Mouse (Mus musculus) liver (tissue): ENCODE results near the gene Eif5a.
A peak's percentile ranks its signal among the peaks of the same experiment; 100 is the strongest.

Experiments
- DNase-seq: peaks from one replicate; pipeline ENCODE4 v3.0.0-alpha.2; 2020; ENCODE audit warnings: mixed read lengths

Gene Eif5a

DNA sequence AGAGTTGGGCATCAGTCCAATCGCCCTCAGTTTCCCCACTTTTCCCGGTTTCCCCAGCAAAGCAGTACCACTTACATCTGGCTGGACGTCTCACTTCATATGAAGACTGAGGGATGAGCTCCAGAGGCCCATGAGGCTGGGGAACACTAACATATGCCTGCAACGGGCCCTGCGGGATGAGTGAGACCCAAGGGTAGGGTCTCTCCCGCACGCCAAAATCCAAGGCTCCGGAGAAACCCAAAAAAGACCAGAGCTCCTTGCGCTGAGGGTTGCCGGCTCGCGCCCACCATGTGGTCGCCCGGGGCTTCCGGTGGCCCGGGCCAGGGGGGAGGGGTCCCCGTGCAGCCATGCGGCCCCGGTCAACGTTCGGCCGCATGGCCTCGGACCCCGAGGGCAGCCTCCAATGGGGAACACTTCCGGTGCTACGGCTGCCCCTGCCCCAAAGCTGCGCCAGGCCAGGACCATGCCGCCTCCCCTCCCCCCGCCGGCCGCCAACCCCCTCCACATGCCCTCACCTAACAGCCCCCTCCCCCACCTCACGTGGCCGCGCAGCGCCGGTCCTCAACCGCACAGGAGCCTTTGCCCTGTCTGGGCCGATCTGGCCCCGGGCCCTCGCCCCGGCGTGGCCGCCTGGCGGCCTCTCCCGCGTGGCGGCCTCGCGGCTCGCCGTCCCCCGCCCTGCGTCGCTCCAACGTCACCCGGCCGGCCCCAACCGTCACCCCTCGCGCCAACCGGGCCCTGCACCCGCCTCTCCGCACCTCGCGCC is 1.3 kb downstream of the Eif5a start:
- DNase-seq, result peak; percentile 66

DNA sequence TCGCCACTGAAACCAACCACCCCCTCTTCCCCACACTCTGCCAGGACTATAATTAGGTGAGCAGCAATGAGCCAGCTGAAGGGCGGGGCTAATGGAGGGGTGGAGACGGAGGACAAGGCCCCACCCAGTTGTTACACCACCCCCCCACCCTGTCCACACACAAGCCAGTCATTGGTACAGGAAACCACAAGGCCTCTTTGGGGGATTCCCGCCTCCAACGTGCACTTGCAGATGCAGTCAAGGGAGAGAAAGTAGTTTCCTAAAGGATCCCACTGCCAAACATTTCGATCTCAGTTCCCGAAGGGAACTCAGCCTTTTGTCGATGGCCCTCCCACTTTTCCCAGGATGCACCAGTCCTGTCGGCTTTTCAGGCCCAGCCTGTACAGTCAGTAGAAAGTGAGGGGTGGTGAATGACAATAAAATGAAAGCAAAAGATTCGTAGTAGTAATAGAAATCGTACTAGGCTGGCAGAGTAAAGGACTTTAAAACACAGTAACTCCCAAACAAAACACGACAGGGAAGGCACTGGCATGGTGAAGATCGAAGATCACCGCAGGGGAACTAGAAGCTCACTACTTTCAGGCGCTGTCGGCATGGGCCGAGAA is 2.0 kb downstream of the Eif5a start:
- DNase-seq, result peak; percentile 96

DNA sequence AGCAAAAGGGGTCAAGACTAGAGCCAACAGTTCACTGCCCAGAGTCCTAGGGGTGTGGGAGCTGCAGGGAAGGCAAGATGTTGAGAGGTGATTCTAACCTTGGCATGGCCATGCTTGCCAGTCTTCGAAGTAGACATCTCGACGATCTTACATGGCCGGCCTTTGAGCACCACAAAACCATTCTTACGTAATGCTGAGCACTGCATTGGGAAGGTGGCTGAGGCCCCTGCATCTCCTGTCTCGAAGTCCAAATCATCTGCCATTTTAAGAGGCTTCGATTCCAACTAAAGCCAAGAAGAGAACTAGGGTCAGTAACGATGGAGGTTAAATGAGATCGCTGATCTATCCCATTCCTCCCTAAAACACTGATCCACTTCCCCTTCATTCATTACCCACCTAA is 2.7 kb downstream of the Eif5a start:
- no peak for DNase-seq

DNA sequence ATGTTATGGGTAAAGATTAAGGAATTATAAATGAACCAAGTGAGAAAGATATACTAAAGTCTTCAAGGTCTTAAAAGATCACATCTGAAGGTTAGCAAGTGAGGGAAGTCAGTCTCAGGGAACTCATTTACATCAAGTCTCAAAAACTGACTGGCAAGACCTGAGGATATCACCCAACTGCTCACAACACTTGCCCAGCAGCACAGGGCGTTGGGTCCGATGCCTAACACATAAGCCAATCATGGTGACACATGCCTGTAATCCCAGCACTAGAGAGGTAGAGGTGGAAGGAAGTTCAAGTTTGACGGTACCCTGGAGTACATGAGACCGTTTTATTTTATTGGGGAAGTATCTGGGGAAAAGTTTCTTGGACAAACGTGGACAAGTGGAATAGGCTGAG is 3.6 kb downstream of the Eif5a start:
- DNase-seq, result no peak

DNA sequence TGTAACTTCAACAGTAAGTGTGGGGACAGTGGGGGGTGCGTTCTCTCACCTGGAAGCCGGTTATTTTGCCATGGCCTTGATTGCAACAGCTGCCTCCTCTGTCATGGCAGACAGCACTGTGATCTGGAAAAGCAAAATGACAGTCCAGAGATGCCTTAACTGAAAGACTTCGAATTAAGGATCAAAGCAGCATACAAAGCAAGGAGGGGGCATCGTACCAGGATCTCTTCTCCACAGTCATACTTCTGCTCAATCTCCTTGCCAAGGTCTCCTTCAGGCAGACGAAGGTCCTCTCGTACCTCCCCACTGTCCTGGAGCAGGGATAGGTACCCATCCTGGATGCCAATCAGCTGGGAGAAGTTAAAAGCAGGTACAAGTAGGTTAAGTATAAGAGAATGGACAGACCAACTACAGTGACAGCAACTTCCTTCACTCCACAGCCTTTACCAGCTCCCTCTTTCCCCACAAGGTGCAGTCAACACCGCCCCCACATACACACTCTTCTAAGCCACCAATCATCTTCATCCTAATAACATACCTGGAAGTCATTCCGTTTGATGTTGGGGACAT is 4.3 kb downstream of the Eif5a start:
- DNase-seq, result no peak

DNA sequence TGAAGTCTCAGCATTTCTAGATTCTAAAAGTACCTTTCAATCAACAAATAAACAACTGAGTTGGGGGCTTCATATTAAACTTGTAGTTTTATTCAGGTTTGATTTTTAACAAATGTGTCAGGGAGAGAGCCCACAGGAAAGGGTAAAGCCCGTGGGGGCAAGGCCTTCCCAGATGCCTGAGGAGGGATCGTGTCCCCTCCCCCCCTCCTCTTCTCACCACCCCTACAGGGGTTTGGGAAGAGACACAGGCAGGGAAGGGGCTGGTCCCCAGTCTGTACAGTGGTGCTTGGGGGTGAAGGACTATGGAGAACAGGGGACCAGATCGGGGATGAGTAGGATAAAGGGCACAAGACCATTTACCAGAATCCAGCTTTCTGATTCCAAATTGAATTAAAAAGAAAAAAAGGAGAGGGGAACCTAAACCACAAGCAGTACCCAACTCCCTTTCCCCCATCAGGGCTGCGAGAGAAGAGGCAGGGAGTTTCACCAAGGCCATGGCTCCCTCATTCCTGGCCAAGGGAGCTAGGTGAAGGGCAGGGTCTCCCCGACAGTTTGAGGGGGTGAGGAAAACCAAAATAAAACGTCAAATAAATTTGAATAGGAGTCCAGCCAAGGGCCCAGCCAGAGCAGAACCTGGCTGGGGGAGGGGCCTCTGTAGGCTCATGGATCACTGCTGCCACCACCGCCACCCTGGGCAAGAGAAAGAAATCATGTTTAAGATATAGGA is 4.9 kb downstream of the Eif5a start:
- DNase-seq, result peak; percentile 58

DNA sequence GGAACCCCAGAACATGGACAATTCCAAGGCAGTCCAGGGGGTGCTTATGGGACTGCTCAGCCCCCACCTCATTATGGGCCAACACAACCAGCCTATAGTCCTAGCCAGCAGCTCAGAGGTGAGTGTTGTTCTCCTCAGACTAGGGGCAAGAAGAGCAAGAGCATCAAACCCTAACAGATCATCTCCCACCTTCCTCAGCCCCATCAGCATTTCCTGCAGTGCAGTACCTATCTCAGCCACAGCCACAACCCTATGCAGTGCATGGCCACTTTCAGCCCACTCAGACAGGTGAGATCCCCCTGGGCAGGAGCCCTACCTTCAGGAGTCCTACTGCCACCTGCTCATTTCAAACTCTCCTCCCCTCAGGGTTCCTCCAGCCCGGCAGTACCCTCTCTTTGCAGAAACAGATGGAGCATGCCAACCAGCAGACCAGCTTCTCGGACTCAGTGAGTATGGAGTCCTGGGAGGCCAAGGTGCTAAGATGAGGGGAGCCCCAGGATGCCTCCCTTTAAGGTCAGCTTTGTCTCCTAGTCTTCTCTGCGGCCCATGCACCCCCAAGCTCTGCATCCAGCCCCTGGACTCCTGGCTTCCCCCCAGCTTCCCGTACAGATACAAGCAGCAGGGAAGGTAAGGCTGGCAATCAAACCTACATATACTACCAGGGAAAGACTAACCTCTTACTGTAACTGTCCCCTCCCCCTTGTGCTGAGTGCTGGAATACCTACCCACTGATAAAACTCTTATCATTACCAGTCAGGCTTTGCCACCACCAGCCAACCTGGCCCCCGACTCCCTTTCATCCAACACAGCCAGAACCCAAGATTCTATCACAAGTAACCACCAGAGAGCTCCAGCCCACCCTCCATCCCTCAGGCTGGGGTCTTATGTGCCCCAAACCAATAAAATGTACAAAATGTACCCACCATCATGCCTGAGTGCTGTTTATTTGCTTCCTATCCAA is 5.8 kb downstream of the Eif5a start:
- DNase-seq, result peak; percentile 88

DNA sequence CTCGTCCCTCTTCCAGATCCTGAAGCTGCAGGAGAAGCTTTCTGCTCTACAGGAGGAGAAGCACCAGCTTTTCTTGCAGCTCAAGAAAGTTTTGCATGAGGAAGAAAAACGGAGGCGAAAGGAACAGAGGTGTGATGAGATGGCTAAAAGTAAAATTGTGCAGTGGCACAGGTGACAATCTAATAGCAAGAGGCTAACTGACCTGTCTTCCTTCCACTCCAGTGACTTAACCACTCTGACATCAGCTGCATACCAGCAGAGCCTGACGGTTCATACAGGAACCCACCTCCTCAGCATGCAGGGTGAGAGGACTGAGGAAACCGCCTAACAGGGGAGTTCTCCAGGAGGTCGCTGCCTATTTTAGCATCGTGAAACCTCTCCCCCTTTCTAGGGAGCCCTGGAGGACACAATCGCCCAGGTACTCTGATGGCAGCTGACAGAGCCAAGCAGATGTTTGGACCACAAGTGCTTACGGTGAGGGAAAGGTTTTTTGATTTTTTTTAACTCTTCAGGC is 6.8 kb downstream of the Eif5a start:
- peak; percentile 12 for DNase-seq

DNA sequence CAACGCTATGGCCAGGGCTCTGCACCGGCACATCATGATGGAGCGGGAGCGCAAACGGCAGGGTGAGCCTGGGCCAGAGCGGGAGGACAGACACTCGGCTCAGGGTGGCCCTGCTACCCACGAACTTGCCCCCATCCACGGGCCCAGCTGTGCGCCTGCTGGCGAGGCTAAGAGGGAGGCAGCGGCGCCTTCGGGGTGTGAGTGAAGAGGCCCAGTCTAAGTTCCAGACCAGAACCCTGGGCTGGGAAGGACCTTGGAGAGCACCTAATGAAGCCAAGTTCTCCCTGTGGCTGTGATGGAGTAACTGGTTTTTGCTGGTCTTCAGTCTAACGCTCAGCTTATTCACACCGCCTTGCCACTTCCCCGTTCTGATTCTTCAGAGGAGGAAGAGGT is 7.4 kb downstream of the Eif5a start:
- DNase-seq, result peak; percentile 51

DNA sequence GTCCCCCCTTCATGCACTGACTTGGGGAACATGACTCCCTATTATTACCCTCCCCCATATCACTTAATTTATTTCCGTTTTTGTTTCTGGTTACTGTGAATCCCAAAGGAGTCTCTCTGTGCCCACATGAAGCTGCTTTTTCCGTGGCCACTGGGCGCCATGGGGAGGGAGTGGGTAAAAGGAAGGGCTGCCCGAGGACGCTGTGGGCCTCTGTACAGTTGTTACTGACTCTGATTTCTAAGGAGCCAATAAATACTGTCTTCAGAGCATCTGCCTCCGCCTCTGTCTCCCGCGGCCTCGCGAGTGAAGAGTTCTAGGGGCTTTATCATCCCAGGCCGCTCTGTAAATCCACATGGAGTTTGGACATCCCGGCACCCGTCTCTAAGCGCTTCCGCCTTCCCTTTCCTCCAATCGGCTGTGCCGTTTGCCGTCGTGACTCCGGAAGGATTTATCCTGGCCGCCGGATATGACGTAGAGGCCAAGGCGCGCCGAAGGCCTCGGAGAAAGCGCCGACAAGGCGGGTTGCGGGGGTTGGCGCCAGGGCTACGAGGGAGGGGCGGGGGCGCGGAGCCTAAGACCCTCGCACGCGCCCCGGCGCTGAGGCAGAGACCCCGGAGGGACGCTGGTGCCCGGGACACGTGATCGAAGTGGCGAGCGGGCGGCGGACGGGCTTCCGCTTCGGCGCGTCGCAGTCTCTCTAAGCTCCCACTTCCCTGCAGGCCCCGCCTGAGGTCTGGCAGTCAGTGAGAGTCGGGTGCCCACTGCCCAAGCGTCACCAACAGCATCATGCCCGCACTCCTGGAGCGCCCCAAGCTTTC is 8.0 kb downstream of the Eif5a start, which contains the start of gene Gps2:
Gps2 (plus strand) TSS at position 335 of the 818 bp plus-strand sequence.
- peak; percentile 93 for DNase-seq

DNA sequence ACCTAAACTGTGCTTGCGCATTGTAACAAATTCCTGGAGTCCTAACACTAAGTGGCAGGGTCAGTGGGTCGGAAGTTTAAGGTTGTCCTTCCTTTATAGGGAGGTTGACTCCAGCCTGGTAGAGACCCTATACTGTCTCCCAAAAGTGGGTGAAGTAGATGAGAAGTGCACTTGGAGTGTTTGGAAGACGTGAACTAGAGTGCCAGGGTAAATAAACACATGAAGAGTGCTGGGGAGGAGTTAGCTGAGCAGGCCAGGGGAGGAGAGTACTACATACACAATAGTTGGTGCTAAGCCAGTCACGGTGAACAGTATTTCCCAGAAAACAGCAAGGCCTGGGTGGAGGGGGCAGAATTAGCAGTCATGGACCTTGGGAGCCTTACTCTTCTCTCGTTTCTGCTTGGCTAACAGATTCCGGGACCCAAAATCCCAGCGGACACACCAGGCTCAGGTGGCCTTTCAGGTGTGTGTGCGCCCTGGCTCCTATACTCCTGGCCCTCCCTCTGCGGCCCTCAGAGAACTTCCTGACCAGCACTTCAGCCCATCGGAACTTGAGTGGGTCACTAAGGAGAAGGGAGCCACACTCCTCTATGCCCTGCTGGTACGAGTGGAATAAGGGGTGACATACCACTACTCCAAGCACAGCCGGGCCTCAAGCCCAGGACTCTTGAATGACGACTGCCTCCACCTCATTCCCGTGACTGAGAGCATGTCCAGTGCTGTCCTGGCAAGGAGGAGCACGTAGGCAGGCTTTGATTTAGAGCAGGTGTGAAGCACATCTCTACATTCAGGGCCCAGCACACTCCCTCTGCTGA is 8.8 kb downstream of the Eif5a start:
- no peak for DNase-seq

DNA sequence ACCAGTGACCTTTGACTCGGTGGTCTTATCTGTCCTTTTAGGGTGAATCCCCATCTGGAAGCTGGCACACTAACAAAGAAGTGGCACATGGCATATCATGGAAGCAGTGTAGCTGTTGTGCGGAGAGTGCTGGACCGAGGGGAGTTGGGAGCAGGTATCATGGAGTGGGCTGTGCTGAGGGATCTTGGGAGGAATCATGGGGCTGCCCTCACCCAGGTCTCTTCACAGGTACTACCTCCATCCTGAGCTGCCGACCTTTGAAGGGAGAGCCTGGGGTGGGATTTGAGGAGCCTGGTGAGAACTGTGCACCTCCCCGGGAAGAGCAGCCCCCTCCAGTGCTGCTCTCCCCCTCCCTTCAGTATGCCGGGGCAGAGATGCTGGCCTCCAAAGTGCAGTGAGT is 10.1 kb downstream of the Eif5a start:
- no peak for DNase-seq

DNA sequence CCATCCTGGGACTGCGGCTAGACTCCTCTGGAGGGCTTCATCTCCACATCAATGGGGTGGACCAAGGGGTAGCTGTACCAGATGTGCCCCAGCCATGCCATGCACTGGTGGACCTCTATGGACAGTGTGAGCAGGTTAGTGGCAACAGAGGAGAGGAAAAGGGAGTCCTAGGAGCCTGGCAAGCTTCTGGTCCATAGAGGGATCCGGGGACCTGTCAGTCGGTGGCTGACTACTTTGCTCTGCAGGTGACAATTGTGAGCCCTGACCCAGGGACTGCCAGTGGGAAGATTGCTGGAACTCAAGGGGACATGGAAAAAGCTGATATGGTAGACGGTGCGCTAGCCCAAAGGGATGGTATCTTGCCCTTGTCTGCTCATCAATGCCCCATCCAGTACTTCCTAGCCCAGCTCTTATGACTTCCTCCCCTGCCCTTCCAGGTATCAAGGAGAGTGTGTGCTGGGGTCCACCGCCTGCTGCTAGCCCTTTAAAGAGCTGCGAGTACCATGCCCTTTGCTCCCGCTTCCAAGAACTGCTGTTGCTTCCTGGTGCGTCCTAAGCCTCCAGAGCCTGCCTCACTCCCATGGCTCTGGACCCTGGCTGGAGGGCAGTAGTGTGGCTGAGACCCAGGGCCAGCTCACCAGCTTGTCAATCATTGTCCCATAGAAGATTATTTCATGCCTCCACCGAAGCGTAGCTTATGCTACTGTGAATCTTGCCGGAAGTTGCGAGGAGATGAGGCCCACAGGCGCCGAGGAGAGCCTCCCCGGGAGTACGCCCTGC is 10.8 kb downstream of the Eif5a start:
- DNase-seq, result no peak

DNA sequence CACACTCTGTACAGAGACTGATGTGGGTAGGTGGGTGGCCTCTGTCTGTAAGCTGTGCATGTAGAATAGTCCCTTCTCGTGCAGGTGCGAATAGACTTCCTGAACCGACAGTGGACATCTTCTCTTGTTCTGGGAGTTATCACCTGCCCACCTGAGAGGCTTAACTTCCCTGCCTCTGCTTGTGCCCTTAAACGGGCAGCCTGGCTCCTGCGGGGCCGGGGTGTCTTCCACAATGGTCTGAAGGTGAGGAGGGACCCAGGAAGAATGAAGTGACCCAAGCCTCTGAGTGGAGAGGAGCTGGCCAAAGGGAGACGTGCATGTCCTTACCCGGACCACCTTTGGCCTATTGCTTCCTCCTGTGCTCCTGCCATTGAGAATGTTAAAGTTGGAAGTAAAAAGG is 11.6 kb downstream of the Eif5a start:
- DNase-seq, result no peak

DNA sequence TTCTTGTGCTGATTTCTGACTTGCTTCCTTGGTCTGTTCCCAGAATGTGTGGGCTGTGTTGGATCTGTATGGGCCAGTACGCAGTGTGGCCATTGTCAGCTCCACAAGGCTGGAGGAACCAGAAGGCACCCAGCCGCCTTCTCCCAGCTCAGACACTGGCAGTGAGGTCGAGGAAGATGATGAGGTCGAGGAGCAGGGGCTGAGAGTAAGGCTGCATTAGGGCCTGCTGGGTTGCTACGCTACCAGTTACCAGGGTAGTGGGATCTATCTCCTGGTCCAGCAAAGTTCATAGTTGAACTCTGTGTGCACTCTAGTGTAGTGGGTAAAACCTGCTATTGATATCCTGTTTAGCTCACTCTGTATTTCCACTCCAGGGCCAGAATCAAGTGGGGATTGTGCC is 12.6 kb downstream of the Eif5a start:
- DNase-seq, result no peak

DNA sequence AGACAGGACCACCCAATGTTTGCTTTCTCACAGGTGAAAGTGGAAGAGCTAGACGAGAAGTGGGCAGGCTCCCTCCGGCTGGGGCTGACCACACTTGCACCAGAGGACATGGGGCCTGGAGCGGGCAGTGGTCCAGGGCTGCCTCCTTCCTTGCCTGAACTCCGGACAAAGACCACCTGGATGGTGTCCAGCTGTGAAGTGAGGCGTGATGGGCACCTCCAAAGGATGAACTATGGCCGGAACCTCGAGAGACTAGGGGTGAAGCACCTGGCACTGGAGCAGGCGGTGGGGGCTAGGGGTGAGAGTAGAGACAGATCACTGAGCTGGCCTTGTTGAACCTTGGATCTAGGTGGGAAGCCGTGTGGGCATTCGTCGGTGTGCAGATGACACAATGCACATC is 13.1 kb downstream of the Eif5a start:
- no peak for DNase-seq

DNA sequence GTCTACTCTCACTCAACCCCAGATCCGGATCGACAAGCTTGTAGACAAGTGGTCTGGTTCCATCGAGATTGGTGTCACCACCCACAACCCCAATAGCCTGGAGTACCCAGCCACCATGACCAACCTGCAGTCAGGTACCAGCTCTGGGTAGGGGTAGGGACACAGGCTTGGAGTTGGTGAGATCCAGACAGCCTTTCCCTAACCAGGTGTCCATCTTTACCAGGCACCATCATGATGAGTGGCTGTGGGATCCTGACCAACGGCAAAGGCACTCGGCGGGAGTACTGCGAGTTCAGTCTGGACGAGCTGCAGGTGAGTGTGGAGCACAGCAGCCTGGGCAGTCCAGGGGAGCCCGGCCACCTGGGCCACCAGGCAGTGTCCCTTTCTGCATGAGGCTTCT is 17.4 kb downstream of the Eif5a start:
- no peak for DNase-seq

DNA sequence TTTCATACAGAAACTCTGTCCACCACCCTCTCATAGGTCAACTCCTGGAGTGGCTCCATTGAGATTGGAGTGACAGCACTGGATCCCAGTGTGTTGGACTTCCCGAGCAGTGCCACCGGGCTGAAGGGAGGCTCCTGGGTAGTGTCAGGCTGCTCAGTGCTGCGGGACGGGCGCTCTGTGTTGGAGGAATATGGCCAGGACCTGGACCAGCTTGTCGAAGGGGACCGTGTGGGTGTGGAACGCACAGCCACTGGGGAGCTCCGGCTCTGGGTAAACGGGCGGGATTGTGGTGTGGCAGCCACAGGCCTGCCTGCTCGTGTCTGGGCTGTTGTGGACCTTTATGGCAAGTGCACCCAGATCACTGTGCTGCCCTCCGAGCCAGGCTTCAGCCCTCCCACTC is 18.8 kb downstream of the Eif5a start:
- no peak for DNase-seq

DNA sequence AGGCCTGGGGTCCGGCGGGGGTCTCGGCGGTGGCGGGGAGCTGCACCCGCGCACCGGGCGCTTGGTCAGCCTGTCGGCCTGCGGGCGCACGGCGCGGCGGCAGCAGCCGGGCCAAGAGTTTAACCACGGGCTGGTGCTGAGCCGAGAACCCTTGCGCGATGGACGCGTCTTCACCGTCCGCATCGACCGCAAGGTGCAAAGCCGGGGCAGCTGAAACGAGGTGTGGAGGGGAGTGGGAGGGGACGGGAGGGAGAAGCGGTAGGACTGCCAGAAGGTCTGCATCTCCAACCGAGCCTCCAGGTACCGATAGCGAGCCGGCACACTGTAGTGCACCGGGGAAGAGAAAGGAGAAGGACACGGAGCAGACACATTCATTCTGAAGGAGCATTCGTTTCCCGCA is 19.8 kb downstream of the Eif5a start:
- DNase-seq, result peak; percentile 45

DNA sequence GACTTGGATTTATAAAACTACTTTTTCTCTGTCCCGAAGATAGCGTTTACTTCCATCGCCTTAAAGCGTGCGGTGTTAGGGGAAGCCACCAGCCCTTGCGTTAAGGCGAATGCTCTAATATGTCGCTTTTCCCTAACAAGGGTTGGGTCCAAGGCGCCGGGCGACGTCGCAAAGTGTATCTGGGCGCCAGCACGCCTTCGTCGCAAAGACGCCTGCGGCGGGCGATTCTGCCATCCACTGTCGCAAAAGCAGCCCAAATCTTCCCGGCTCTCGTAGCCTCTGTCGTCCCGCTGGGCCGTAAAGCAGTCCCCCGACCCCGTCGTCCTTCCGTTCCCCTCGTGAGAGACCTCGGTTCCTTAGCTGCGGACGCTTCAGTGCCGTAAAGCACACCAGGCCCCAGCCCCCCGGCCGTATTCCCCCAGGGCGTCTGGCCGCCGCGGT is 20.3 kb downstream of the Eif5a start:
- peak; percentile 92 for DNase-seq
